Mouse (Mus musculus) hindbrain, embryonic 13.5 days (tissue): Measurements from ENCODE around the gene Duoxa1. TPM values are rescaled to one million over a fixed set of nuclear protein-coding genes. Genes with fewer than 3 reads are reported as not detected.

Source experiments
- ATAC-seq: fragments of 200-750 bp; cut with Nextera tagmentation; 2 replicates; pipeline ENCODE4 v1.8.0; 2017; ENCODE audit warnings: moderate TSS enrichment; ENCODE audit not compliant: low FRiP score
- H3K27ac ChIP-seq: fragments of 300-500 bp; sonication (generic); 2 replicates; pipeline ENCODE4 v1.5.1; 2015; ENCODE audit warnings: inconsistent platforms, mild to moderate bottlenecking, moderate library complexity
- H3K27me3 ChIP-seq: fragments of 300-500 bp; sonication (generic); 2 replicates; pipeline ENCODE4 v1.6.1; 2015; ENCODE audit warnings: mild to moderate bottlenecking, inconsistent platforms
- H3K36me3 ChIP-seq: fragments of 300-500 bp; sonication (generic); 2 replicates; pipeline ENCODE4 v1.6.1; 2015; ENCODE audit warnings: mild to moderate bottlenecking, inconsistent platforms
- H3K4me1 ChIP-seq: fragments of 300-500 bp; sonication (generic); replicated peaks from 2 replicates; pipeline ENCODE4 v1.6.1; 2015; ENCODE audit warnings: inconsistent platforms
- H3K4me2 ChIP-seq: fragments of 300-500 bp; sonication (generic); 2 replicates; pipeline ENCODE4 v1.6.1; 2015; ENCODE audit warnings: inconsistent platforms, mild to moderate bottlenecking, moderate library complexity
- H3K4me3 ChIP-seq: fragments of 300-500 bp; sonication (generic); 2 replicates; pipeline ENCODE4 v1.5.1; 2015; ENCODE audit warnings: mild to moderate bottlenecking, inconsistent platforms
- H3K9ac ChIP-seq: fragments of 300-500 bp; sonication (generic); 2 replicates; pipeline ENCODE4 v1.6.1; 2015; ENCODE audit warnings: mild to moderate bottlenecking, inconsistent platforms
- H3K9me3 ChIP-seq: fragments of 300-500 bp; sonication (generic); 2 replicates; pipeline ENCODE4 v1.6.1; 2016; ENCODE audit warnings: inconsistent platforms
- WGBS: fragments of 180-500 bp; shearing (Covaris S2); methylation state at CpG from one replicate; pipeline ENCODE4 v1.1.7; 2015; 5-methylcytosine and 5-hydroxymethylcytosine counted together
- polyA plus RNA-seq: library from polyadenylated mRNA; unstranded; fragments of >200 nt; fragmentation: Nextera tagmentation; extraction: Ambion mirVana; gene quantifications from 2 replicates; pipeline ENCODE4 v1.2.1, GENCODE M21; 2015

Duoxa1 gene
- polyA plus RNA-seq, 1 experiment from 2014 or later, result 0.13 TPM

DNA sequence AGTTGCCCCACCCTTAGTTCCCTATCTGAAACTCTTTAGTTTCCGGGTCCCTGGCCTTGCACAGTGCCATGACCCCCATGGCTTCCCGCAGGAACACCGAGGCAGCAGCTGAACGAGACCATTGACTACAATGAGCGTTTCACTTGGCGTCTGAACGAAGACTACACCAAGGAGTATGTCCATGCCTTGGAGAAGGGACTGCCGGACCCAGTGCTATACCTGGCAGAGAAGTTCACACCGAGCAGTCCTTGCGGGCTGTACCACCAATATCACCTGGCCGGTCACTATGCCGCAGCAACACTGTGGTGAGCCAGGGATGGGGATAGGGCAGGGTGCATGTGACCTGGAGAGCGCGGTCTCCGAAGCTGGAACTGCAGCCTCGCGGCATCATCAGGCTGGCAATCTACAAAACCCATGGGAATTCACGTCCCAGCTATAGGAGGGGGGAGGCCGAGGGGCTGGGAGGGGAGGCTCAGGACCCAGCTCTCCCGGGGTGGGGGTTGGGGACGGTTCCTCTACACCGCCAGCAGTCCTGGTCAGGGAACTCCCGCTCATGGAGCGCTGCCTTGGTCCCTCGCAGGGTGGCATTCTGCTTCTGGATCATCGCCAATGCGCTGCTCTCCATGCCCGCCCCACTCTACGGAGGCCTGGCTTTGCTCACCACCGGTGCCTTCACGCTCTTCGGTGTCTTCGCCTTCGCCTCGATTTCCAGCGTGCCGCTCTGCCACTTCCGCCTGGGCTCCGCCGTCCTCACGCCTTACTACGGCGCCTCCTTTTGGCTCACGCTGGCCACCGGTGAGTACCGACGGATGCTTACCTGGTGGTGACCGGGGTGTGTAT, 12.2 kb downstream of the Duoxa1 start:
- Histone ChIP-seq H3K9me3 (no peaks in the 10 kb centered on the region), H3K9ac (peak overlapping the region; percentile 67), H3K4me1 (peaks cover 49% of the 10 kb centered on the region), H3K4me2 (peak overlapping the region; percentile 88), H3K4me3 (peak overlapping the region; percentile 45), H3K27me3 (peaks cover 99% of the 10 kb centered on the region), H3K36me3 (no peaks in the 10 kb centered on the region), H3K27ac (no peak overlapping the region)
- WGBS, result 1% methylated on average over 48 of the region's 48 CpGs
- peak; percentile 49 for ATAC-seq

DNA sequence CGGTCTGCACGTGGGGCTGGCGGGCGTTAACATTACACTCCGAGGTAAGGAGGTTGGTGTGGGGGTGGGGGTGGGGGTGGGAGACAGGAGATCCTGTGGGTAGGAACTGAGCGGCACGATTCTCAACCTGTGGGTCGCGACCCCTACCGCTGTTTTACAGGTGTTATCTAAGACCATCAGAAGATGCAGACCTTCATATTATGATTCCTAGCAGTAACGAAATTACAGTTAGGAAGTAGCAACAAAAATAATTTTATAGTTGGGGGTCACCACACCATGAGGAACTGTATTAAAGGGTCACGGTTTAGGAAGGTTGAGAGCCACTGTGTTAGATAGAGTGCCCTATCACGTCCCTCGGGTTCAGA, 12.9 kb downstream of the Duoxa1 start:
- WGBS, result 2% methylated on average over 14 of the region's 14 CpGs
- H3K4me1 ChIP-seq, result peaks cover 49% of the 10 kb centered on the region
- H3K36me3 ChIP-seq, result no peaks in the 10 kb centered on the region
- no peak overlapping the region for H3K27ac ChIP-seq
- ATAC-seq, result no peak
- H3K9me3 ChIP-seq, result no peaks in the 10 kb centered on the region
- peak overlapping the region; percentile 45 for H3K4me3 ChIP-seq
- H3K9ac ChIP-seq, result no peak overlapping the region
- peak overlapping the region; percentile 88 for H3K4me2 ChIP-seq
- peaks cover 99% of the 10 kb centered on the region for H3K27me3 ChIP-seq

GRCm38 (mm10) chr2:122299911-122300655, 13.4 kb downstream of the Duoxa1 start:
- H3K27me3 ChIP-seq, result peaks cover 99% of the 10 kb centered on the region
- H3K27ac ChIP-seq, result no peak overlapping the region
- no peaks in the 10 kb centered on the region for H3K9me3 ChIP-seq
- H3K4me3 ChIP-seq, result 0 out of 2 replicates have a peak overlapping the region, but pooled peaks have one; percentile 45
- no peak for ATAC-seq
- H3K9ac ChIP-seq, result no peak overlapping the region
- H3K4me2 ChIP-seq, result no peak overlapping the region
- no peaks in the 10 kb centered on the region for H3K36me3 ChIP-seq
- 7% methylated on average over 14 of the region's 14 CpGs for WGBS
- H3K4me1 ChIP-seq, result peaks cover 49% of the 10 kb centered on the region

DNA sequence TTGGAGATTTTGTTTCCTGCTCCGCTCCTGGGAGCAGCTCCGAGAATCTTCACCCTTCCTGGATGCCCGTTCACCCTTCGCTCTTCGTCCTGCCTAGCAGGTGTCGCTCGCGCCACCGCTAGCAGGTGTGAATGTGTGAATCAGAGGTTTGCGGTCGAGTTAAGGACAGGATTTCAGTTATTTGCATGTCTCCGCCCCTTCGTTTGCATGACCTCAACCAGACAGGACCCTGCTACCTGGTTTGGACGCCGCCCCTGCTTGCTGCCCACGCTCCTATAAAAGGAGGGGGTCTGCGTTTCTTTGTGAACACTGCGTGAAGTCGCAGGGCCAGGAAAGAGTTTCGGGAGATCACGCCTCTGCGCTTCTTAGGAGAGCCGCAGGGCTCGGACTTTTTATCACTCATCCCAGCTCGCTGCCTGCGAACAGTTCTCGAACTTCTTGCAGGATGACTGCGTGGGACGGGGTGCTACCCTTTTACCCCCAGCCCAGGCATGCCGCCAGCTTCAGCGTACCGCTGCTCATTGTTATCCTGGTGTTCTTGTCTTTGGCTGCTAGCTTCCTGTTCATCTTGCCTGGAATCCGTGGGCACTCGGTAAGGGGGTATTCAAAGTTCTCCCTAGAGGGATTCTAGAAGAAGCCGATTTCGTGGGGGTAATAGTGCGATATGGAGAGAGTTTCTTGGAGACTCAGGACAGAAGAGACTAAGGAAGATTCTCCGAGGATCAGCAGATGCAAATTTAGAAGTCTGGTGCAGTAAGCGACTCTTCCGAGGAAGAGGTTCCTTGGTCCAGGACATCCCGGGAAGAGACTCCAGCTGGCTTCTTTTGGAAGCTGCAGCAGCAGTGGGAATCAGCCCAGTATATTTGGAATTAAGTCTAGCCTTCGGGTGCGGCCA, 14.7 kb downstream of the Duoxa1 start, which contains the start of gene Duoxa2:
Gene Duoxa2 (plus strand): TSS at position 305 of the 895 bp plus-strand sequence.
- H3K27ac ChIP-seq, result no peak within 1 kb of the TSS
- H3K4me2 ChIP-seq, result peak within 1 kb of the TSS; percentile 44
- no peak for ATAC-seq
- peak within 1 kb of the TSS; percentile 28 for H3K4me3 ChIP-seq
- 1% methylated on average over 43 of the region's 43 CpGs for whole genome bisulfite sequencing
- H3K9ac ChIP-seq, result no peak within 1 kb of the TSS
- peaks cover 49% of the 10 kb centered on the region for H3K4me1 ChIP-seq
- H3K27me3 ChIP-seq, result peaks cover 99% of the 10 kb centered on the region
- H3K36me3 ChIP-seq, result no peaks in the 10 kb centered on the region
- no peaks in the 10 kb centered on the region for H3K9me3 ChIP-seq

GRCm38 (mm10) chr2:122298096-122298499, 15.4 kb downstream of the Duoxa1 start, which contains the start of gene Duox2:
Gene Duox2, minus strand, starts transcription at chr2:122298449.
- Histone ChIP-seq H3K9me3 (no peaks in the 10 kb centered on the region), H3K4me1 (peaks cover 49% of the 10 kb centered on the region), H3K4me3 (peak within 1 kb of the TSS; percentile 28), H3K4me2 (peak within 1 kb of the TSS; percentile 44), H3K27ac (no peak within 1 kb of the TSS), H3K27me3 (peaks cover 99% of the 10 kb centered on the region), H3K36me3 (no peaks in the 10 kb centered on the region), H3K9ac (no peak within 1 kb of the TSS)
- WGBS, result 2% methylated on average over 13 of the region's 13 CpGs
- ATAC-seq, result no peak

- Histone ChIP-seq H3K4me3 (peak overlapping the region; percentile 28), H3K36me3 (no peaks in the 10 kb centered on the region), H3K4me1 (peaks cover 49% of the 10 kb centered on the region), H3K27me3 (peaks cover 99% of the 10 kb centered on the region), H3K27ac (no peak overlapping the region), H3K4me2 (peak overlapping the region; percentile 44), H3K9ac (no peak overlapping the region), H3K9me3 (no peaks in the 10 kb centered on the region)
- under 1% methylated on average over 35 of the region's 35 CpGs for WGBS
- ATAC-seq, result no peak
Measured at GRCm38 (mm10) chr2:122297271-122298095, 16.0 kb downstream of the Duoxa1 start.

- WGBS, result 4% methylated on average over 7 of the region's 7 CpGs
- Histone ChIP-seq H3K4me3 (no peak overlapping the region), H3K27ac (no peak overlapping the region), H3K4me1 (peaks cover 28% of the 10 kb centered on the region), H3K9ac (no peak overlapping the region), H3K4me2 (no peak overlapping the region), H3K36me3 (no peaks in the 10 kb centered on the region), H3K27me3 (peaks cover 84% of the 10 kb centered on the region), H3K9me3 (no peaks in the 10 kb centered on the region)
- no peak for ATAC-seq
Measured at GRCm38 (mm10) chr2:122294916-122295315, 18.6 kb downstream of the Duoxa1 start.

DNA sequence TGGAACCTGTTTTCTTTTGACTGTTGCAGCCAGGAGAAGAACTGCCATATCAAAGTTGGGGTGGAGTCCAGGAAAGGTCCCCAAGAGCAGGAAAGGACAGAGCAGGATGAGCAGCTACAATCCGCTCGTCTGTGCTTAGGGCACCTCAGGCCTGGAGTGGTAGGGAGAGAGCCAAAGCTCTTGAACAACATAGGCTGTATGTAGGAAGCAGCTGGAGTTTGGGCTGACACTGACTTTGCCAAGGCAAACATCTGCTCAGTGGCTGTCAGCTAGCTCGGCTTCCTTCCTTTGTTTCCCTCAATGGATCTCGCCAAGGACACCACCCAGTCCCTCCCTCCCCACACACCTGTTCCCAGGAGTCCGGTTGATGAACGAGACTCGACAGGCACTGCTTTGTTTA, 27.4 kb downstream of the Duoxa1 start:
- Histone ChIP-seq H3K4me1 (no peaks in the 10 kb centered on the region), H3K9me3 (no peaks in the 10 kb centered on the region), H3K9ac (no peak overlapping the region), H3K4me2 (no peak overlapping the region), H3K36me3 (no peaks in the 10 kb centered on the region), H3K4me3 (no peak overlapping the region), H3K27ac (no peak overlapping the region), H3K27me3 (no peaks in the 10 kb centered on the region)
- WGBS, result 62% methylated on average over 7 of the region's 7 CpGs
- ATAC-seq, result no peak

DNA sequence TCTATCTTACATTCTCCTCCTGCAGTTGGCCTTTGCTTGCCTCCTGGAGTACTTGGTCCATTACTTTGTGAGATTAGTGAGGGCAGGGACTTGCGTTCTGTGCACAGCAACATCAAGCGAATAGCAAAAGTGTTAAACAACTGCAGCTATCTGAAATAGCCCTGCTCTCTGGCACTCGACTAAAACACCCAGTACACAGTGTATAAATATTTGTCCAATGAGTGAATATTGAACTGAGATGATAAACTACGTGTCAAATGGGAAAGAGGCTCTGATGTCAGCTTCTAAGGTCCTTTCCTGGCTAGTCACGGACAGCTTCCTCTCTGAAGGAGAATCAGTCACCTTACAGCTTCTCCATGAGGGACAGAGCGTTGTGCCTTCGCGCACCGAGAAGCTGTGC, 29.4 kb downstream of the Duoxa1 start:
- 89% methylated on average over 9 of the region's 9 CpGs for WGBS
- Histone ChIP-seq H3K4me3 (no peak overlapping the region), H3K9me3 (no peaks in the 10 kb centered on the region), H3K36me3 (no peaks in the 10 kb centered on the region), H3K27ac (no peak overlapping the region), H3K4me1 (no peaks in the 10 kb centered on the region), H3K9ac (no peak overlapping the region), H3K27me3 (no peaks in the 10 kb centered on the region), H3K4me2 (no peak overlapping the region)
- no peak for ATAC-seq

DNA sequence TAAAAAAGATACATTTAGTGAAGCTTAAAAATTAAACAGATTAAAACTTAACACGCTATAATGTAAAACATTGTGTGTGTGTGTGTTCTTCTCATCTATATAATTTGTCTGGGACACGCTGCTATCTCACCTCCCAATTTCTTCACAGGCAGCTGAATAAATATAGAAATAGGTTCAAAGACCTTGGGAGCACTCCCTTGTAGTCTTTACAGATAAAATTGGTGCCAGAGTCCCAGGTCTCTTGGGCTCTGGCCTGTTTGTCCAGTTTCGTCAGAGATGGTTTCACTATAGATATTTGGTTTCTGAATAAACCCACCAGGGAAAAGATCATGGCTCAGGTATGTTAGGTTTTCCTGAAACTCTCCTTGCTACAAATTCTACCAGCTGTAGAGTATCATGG, 34.8 kb downstream of the Duoxa1 start:
- WGBS, result 92% methylated on average over 3 of the region's 3 CpGs
- Histone ChIP-seq H3K27me3 (no peaks in the 10 kb centered on the region), H3K4me3 (no peak overlapping the region), H3K4me1 (no peaks in the 10 kb centered on the region), H3K36me3 (no peaks in the 10 kb centered on the region), H3K9me3 (no peaks in the 10 kb centered on the region), H3K9ac (no peak overlapping the region), H3K4me2 (no peak overlapping the region), H3K27ac (no peak overlapping the region)
- no peak for ATAC-seq

- ATAC-seq, result no peak
- no peaks in the 10 kb centered on the region for H3K36me3 ChIP-seq
- H3K9me3 ChIP-seq, result no peaks in the 10 kb centered on the region
- peaks cover 9% of the 10 kb centered on the region for H3K4me1 ChIP-seq
- H3K4me2 ChIP-seq, result no peak overlapping the region
- H3K9ac ChIP-seq, result no peak overlapping the region
- no peak overlapping the region for H3K4me3 ChIP-seq
- no peak overlapping the region for H3K27ac ChIP-seq
- H3K27me3 ChIP-seq, result no peaks in the 10 kb centered on the region
- WGBS, result 92% methylated on average over 7 of the region's 7 CpGs
Measured at GRCm38 (mm10) chr2:122266407-122267193, 46.9 kb downstream of the Duoxa1 start.
